Mouse (Mus musculus): Measurements from ENCODE around the gene Pdia4. TPM values are rescaled to one million over a fixed set of nuclear protein-coding genes. Genes with fewer than 3 reads are reported as not detected.
"Not testable (repeated sequence)": the region's sequence is repeated elsewhere in the genome, so short reads cannot be mapped to it uniquely, and the experiment has no call there.

Pdia4 gene
- 10 to 100 TPM; 45.3 to 70.1 TPM for total RNA-seq (2021)

DNA sequence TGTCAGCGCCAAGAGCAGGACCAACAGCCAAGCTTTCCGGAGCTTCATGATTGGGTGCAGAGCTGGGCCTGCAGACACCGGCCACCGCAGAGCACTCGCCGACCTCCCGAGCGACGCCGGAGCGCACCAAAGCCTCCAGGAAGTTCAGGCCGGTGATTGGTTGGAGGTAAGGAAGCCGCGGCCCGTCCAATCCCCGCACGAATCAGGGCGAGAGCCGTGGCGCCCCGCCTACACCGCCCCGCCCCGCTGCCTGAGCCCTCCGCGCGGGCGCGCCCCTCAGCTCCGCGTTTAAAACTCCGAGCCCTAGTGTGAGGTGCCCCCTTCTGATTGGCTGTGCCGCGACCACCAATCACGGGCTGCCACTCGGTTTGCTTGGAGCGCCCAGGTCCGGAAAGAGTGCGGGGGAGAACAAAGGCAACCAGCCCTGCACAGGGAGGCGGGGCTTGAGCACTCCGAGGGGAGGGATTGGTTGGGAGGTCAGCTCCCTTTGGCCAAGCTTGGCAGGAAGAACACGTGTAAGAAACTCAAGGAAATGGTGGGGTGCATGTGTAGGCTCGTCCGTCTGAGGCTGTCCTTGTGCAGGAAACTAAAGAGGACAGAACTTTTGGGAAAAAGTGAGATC lies at the start of gene Pdia4:
Pdia4 (minus strand) TSS at position 174 of the 622 bp plus-strand sequence.
- intact Hi-C loops (cut with DNase I), result no loop called here
- DNase-seq (ENCODE audit: low spot score in 2 of 2), result peak; percentile 98 to 99

GRCm38 (mm10) chr6:47857729-47858128 lies 44.5 kb upstream of the Pdia4 start:
- DNase-seq (ENCODE audit: low spot score in 2 of 2); intact Hi-C loops (cut with DNase I): not testable (repeated sequence)

GRCm38 (mm10) chr6:47857241-47857640 lies 44.0 kb upstream of the Pdia4 start:
- DNase-seq (ENCODE audit: low spot score in 2 of 2), result no peak
- intact Hi-C loops (cut with DNase I), result no loop called here

DNA sequence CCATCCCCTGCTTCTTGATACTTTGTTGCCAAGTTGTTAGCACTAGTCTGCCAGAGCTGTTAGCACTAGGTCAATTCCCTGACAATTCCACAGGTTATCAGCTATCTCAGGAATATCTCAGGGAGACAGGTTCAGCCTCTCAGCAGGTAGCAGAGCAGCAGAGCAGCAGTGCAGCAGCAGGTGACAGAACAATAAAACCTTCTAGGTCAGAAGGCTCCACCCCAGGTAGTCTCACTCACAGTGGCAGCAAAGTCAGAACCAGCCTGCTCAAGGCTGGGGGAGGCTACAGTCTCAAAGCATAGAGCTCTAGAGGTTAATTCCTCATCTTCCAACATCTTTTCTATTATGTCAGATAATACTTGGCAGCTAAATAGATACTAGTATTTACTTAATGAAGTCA lies 32.5 kb upstream of the Pdia4 start:
- no peak for DNase-seq (ENCODE audit: low spot score in 2 of 2)
- intact Hi-C loops (cut with DNase I), result no loop called here

DNA sequence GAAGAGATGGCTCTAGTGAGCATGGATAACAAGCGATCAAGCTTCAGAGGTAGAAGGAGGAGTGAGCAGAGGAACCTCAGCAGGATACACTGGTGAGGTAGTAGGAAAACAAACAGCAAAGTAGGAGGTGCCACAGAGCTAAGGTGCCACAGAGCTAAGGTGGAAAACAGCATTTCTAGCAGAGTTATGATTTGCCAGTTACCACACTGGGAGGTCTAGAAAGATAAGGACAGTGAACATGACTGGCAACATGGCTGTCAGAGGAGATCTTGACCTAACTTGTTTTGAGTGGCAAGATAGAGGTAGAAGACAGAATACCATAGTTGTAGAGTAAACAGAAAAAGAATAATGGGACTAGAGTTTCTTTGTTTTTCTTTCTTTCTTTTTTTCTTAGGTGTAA lies 29.1 kb upstream of the Pdia4 start:
- intact Hi-C loops (cut with DNase I), result no loop called here
- DNase-seq (ENCODE audit: low spot score in 2 of 2), result no peak

DNA sequence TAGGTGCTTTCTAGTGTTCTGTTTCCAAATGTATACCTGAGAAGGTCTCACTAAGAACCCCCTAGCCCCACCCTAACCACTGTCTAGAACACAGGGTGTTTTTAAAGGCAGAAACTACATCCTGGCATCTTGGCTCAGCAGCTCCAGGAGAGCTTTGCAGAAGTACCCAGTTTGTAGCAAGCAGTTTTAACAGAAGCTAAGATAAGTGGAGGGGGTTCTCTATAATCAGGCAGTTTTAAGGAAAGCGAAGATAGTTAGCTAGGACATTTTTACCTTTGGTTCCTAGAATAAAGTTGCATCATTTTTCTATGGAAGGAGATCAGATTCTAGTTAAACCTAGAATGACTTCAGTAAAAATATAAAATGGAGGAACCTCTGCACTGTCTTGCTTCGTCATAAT lies 28.6 kb upstream of the Pdia4 start:
- intact Hi-C loops (cut with DNase I), result no loop called here
- no peak for DNase-seq (ENCODE audit: low spot score in 2 of 2)

DNA sequence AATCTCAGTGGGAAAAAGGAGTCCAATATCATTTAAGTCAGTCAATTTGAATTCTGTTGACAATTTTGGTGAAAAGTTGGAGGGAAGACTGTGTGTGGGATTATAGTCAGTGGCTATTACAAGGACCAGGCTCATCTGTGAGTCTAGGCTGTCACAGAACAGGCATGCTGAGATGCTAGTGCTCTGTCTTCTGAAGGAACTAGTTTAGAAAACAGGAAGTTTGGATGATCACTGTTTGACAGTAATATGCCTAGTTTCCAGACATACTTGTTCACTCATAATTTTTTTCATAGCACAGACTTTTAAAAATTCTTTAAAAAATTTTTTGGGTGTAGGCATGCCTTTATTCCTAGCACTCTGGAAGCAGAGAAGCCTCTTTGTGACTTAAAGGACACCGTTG lies 27.8 kb upstream of the Pdia4 start:
- intact Hi-C loops (cut with DNase I), result no loop called here
- DNase-seq (ENCODE audit: low spot score in 2 of 2), result no peak

DNA sequence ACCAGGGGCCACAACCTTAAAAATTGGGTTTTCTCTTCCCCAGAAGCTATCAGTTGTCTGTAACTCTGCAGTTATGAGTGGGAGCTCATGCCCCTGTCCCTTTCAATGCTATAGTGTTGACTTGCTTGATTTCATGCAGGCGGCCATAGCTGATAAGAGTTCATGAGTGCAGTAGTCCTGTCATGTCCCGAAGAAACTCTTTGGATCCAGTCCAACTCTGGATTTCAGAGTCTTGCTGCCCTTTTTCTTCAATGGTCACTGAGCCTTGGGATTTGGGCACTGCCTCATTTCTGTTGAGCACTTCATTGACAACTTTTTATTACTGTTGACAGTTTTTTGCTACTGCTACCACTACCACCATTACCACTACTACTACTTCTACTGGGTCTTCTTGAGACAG lies 24.4 kb upstream of the Pdia4 start:
- no peak for DNase-seq (ENCODE audit: low spot score in 2 of 2)
- intact Hi-C loops (cut with DNase I), result loop anchor here (5.0 kb wide), 1 partner anchor 40 kb away; the partner anchor contains the start of gene Zfp282

- DNase-seq (ENCODE audit: low spot score in 2 of 2), result peak in 1 of 2 experiments; percentile 66
- intact Hi-C loops (cut with DNase I), result loop anchor here (2.0 to 5.0 kb wide), 2 partner anchors 41 to 47 kb away; partner anchors contain the start of gene Zfp282
Observed at GRCm38 (mm10) chr6:47835984-47836521, 22.8 kb upstream of the Pdia4 start.

GRCm38 (mm10) chr6:47835482-47835983 lies 22.3 kb upstream of the Pdia4 start, which contains the start of gene Zfp398:
TSS of gene Zfp398 (plus strand) at chr6:47835661.
- DNase-seq (ENCODE audit: low spot score in 2 of 2), result peak; percentile 94 to 97
- intact Hi-C loops (cut with DNase I), result loop anchor here (2.0 to 5.0 kb wide), 2 partner anchors 42 to 47 kb away; partner anchors contain the start of gene Zfp282

- DNase-seq (ENCODE audit: low spot score in 2 of 2), result no peak
- intact Hi-C loops (cut with DNase I), result no loop called here
Observed at GRCm38 (mm10) chr6:47832220-47832619, 19.0 kb upstream of the Pdia4 start.

DNA sequence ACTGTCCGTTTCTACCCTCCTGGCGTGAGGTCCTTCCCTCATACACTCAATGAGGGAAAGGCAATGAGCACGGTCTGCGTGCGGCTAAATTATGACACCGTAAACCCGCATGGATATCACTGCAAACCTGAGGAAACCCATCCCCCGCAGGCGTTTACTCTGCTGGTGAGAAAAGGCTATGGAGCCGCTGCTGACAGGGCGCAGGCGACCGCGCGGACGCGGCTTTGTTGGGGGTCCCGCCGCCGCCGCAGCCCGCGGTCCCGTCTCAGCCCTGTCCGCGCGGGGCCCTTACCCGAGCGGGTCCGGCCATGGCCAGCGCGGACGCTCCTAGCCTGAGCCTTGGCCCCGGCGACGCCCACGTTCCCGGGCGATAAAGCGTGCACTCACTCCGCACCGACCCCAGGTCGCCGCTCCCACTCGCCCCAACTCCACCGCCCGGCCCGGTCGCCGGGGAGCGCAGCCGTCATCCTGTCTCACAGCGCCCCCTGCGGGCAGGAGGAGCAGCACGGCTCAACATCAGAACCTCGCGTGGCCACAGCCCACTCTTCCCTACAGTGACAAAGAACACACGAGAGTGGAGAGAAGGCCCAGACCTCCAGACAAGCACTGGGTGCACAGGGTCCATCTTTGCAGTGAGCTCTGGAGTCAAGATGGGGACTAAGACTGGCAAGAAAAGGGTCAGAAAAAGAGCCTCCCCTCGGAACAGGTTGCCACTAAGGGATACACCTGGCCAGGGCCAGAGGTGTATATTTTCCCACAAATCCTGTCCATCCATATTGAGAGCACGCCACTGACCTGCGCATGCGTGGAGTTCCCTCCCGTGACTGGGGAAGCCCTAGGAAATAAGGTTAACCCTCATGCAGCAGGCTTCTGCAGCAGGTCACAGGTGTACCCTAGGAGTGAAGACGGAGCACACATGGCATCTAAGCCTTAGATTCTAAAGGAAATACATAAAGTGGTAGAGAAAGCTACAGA lies 17.2 kb upstream of the Pdia4 start, which contains the start of gene Zfp786:
Zfp786 (minus strand) TSS at position 764 of the 975 bp plus-strand sequence.
- intact Hi-C loops (cut with DNase I), result no loop called here
- peak; percentile 91 to 92 for DNase-seq (ENCODE audit: low spot score in 2 of 2)

DNA sequence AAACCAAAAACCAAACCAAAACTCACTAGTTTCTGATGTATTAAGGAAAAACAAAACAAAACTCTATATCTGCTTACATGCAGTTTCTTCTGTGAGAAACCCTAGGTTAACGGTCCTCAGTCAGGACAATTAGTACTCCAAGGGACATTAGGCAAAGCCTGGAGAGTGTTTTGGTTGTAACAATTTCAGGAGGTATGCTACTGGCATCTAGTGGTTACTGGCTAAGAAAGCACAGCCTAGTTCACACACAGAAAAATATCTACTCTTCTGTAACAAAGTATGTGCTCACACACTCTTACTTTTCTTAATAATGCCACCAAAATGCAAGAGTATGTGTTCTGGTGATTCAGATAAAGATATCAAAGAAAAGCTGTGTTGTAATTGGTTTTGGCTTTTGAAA lies 15.7 kb upstream of the Pdia4 start:
- no peak for DNase-seq (ENCODE audit: low spot score in 2 of 2)
- intact Hi-C loops (cut with DNase I), result no loop called here

DNA sequence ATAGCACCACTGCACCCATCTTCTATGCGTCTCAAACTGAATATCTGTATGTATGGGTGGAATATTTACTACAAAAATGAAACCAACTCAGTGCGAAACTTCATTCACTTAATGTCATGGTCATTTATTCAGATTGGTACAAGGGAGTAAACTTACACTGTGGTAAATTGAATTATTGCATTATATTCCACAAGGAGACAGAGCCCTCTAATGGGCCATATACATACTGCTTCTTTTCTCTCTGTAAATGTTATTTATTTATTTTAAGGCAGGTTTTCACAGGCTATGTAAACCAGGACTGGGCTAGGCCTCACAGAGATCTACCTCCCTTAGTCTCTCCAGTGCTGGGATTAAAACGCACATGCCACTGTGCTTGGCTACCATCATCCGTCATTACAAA lies 14.2 kb upstream of the Pdia4 start:
- DNase-seq (ENCODE audit: low spot score in 2 of 2), result no peak
- intact Hi-C loops (cut with DNase I), result no loop called here

GRCm38 (mm10) chr6:47824241-47824640 lies 11.0 kb upstream of the Pdia4 start:
- intact Hi-C loops (cut with DNase I), result no loop called here
- DNase-seq (ENCODE audit: low spot score in 2 of 2), result no peak

DNA sequence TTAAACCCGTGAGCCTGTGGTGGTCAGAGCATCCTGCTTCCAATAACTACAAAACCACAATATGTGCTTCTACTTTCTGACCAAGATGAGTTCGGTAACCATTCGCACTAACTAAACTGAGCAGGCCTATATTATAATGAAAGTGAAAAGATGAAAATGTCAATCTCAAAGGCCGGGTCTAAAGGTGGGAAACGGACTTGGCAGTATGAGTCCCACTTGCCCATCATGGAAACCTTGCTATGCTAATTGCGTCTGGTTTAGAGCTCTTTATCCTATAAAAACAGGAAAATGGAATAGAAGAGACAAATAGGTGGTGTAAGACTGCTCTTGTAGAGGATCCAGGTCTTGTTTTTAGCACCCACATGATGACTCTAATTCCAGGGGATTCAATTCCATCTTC lies 8.5 kb upstream of the Pdia4 start:
- intact Hi-C loops (cut with DNase I), result no loop called here
- no peak for DNase-seq (ENCODE audit: low spot score in 2 of 2)

DNA sequence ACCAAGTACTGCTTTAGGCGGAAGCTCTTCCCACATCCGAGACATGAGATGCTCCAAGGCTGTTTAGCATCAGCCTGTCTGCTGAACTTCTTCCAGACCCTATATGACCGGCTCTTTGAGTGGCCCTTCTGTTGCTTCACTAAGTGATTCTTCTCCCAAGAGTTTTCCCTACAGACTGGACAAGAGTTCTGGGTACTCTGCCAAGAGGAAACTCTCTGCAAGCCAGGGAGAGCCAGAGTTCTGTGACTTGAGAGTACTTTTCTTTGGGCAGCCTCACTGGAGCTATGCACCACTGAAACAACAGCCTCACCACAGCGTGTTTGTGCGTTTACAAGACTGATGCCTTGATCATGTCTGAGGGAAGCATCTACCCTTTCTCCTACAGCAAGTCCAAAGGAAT lies 8.0 kb upstream of the Pdia4 start:
- intact Hi-C loops (cut with DNase I), result no loop called here
- DNase-seq (ENCODE audit: low spot score in 2 of 2), result no peak

- intact Hi-C loops (cut with DNase I), result no loop called here
- DNase-seq (ENCODE audit: low spot score in 2 of 2), result no peak
Observed at GRCm38 (mm10) chr6:47819626-47820325, 6.5 kb upstream of the Pdia4 start.

- no peak for DNase-seq (ENCODE audit: low spot score in 2 of 2)
- intact Hi-C loops (cut with DNase I), result no loop called here
Observed at GRCm38 (mm10) chr6:47818721-47819120, 5.5 kb upstream of the Pdia4 start.

Data from left cerebral cortex, postnatal 36 days (tissue).